Mouse (Mus musculus): ENCODE measurements around the gene Olfr1176. TPM values are rescaled to one million over a fixed set of nuclear protein-coding genes. Genes with fewer than 3 reads are reported as not detected.

Gene Olfr1176
- total RNA-seq (2017): 0.49 TPM in 1 of 2 replicates, not detected in the other

DNA sequence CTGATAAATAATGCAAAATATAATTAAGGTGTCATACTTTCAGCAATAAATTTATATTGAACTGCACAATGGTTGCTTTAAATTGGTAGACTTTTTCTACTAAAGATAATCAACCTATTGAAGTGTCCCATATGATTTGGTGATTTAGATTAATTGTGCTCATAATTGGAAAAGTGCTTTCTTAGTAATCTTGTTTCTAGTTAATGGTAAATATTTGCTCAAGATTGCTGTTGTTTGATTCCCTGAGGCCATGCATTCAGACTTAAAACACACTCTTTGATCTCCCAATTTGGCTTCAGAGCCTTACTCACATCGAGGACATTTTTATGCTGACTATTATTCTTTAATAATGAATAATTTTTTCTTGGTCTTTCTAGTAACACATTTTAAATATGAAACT lies at the start of gene Olfr1176:
Gene Olfr1176, plus strand, starts transcription at position 301 of the 400 bp plus-strand sequence.
- ATAC-seq (ENCODE audit: extremely low read depth, insufficient number of reproducible peaks, low FRiP score, poor library complexity, severe bottlenecking): no peak

DNA sequence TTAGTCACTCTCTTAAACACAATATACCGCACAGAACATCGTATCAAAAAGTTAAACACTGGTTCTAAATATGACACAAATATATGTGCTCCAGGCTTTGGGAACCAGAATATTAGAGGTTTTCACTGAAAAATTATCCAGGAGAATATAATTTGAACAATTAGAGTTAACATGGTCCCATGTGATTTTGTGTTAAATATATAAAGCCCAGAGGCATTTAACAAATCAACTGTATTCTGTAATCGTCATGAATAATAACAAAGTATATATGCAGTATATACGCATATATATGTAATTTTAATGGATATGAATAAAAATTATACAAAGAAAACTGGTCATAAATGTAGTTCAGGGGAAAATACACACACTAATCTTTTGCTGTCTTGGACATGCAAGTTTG lies 21.5 kb upstream of the Olfr1176 start, which contains the start of gene Olfr1174-ps:
Gene Olfr1174-ps, minus strand, starts transcription at position 101 of the 400 bp plus-strand sequence.
- no peak for ATAC-seq (ENCODE audit: extremely low read depth, insufficient number of reproducible peaks, low FRiP score, poor library complexity, severe bottlenecking)

DNA sequence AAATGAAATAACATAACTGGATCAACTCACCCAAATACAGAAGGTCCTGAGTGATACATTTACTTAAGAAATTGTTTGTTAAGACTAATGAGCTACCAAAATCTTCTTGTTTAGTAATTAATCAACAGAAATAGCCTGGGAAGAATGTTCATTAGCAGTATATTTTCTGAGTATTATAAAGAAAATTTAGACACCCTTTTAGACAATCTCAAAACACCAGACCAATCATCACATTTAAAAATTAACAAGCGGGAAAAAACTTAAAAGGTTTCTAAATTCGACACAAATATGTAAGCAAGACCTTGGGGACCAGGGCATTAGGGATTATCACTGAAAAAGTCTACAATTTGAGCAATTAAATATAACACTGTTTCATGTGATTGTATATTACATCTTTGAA lies 9.4 kb upstream of the Olfr1176 start, which contains the start of gene Olfr1175-ps:
Gene Olfr1175-ps, minus strand, starts transcription at position 101 of the 400 bp plus-strand sequence.
- no peak for ATAC-seq (ENCODE audit: extremely low read depth, insufficient number of reproducible peaks, low FRiP score, poor library complexity, severe bottlenecking)

DNA sequence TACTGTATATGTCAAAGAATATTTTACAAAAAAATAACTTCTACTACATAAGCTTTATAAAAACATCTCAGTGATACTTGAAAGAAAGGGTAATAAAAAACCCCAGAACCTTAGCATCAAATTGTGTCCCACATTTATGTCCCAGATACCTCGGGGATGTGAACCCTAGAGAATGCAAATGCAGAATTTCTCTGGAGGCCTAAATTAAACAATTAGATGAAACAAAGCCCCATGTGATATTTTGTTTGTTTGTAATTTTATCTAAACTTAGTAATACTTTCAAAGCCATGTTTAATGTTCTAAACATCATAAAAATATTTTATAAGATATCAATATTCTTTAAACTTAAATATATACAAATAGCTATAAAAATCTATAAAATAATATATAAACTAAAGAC lies 9.9 kb downstream of the Olfr1176 start, which contains the start of gene Olfr1177-ps:
Gene Olfr1177-ps, minus strand, starts transcription at position 101 of the 400 bp plus-strand sequence.
- no peak for ATAC-seq (ENCODE audit: extremely low read depth, insufficient number of reproducible peaks, low FRiP score, poor library complexity, severe bottlenecking)

DNA sequence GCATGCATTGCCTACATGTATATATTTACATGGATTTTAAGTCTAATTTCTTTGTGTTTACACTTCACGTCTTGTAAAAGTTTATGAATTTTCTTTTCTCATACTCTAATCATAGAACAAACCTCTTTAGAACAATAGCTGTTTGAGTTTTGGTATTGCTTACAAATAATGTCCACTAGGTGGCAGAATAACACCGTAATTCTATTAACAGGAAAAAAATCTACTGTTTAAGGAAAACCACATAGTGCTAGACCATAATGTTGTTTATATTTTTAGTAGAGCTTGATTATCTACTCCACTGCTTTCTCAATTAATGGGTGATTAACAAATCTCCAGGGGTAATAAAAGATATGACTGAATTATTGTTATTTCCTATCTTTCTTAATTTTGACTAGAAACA lies 19.8 kb downstream of the Olfr1176 start:
- no peak for ATAC-seq (ENCODE audit: extremely low read depth, insufficient number of reproducible peaks, low FRiP score, poor library complexity, severe bottlenecking)

DNA sequence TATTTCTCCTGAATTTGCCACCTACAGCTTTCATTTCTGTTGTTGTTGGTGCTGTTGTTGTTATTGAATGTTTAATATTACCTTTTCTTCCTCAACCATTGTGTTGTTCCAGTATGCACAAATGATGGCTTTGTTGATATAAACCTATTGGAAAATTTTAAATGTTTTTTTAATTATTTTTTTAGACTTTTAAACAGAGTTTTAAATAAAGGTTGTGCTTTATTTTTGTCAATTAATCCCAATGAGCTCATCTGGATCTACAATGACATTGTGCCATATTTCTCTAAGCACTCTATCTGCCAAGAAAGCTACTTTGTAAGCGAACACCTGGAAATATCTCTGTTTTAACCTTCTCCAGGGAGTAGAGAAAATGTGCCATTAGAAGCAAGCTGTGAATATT lies 50.2 kb downstream of the Olfr1176 start, which contains the start of gene Olfr1178:
Gene Olfr1178, plus strand, starts transcription at position 301 of the 400 bp plus-strand sequence.
- no peak for ATAC-seq (ENCODE audit: extremely low read depth, insufficient number of reproducible peaks, low FRiP score, poor library complexity, severe bottlenecking)

Other genes starting within 250 kb of the Olfr1176 start
- not detected in 2 replicates for gene Olfr1164, start 242.8 kb upstream of the Olfr1176 start, total RNA-seq (2017)
- gene Olfr1166, start 208.4 kb upstream of the Olfr1176 start, total RNA-seq (2017): not detected in 2 replicates
- not detected in 2 replicates for gene Olfr1167, start 181.5 kb upstream of the Olfr1176 start, total RNA-seq (2017)
- gene Olfr1168, start 154.8 kb upstream of the Olfr1176 start, total RNA-seq (2017): not detected in 2 replicates
- gene Olfr1170, start 108.4 kb upstream of the Olfr1176 start, total RNA-seq (2017): not detected in 2 replicates
- 0.35 TPM in 1 of 2 replicates, not detected in the other for gene Olfr1173, start 56.8 kb upstream of the Olfr1176 start, total RNA-seq (2017)
- not detected in 2 replicates for gene Olfr1174-ps, start 21.6 kb upstream of the Olfr1176 start, total RNA-seq (2017)
- gene Olfr1175-ps, start 9.5 kb upstream of the Olfr1176 start, total RNA-seq (2017): 0.12 TPM in 2 replicates
- gene Olfr1177-ps, start 9.8 kb downstream of the Olfr1176 start, total RNA-seq (2017): not detected in 2 replicates
- not detected in 2 replicates for gene Olfr1178, start 50.3 kb downstream of the Olfr1176 start, total RNA-seq (2017)
- not detected in 2 replicates for gene Olfr1179, start 69.7 kb downstream of the Olfr1176 start, total RNA-seq (2017)
- gene Olfr1180, start 82.4 kb downstream of the Olfr1176 start, total RNA-seq (2017): not detected in 2 replicates
- 0.12 TPM in 1 of 2 replicates, not detected in the other for gene Olfr1181, start 89.5 kb downstream of the Olfr1176 start, total RNA-seq (2017)
- not detected in 2 replicates for gene Gm13757, start 112.4 kb downstream of the Olfr1176 start, total RNA-seq (2017)
- gene Olfr1183, start 118.1 kb downstream of the Olfr1176 start, total RNA-seq (2017): 0.12 TPM in 1 of 2 replicates, not detected in the other
- gene Olfr1184, start 146.9 kb downstream of the Olfr1176 start, total RNA-seq (2017): not detected in 2 replicates
- not detected in 2 replicates for gene Olfr1185-ps1, start 156.6 kb downstream of the Olfr1176 start, total RNA-seq (2017)
- gene Olfr1186, start 181.8 kb downstream of the Olfr1176 start, total RNA-seq (2017): not detected in 2 replicates
- gene Olfr1188, start 220.2 kb downstream of the Olfr1176 start, total RNA-seq (2017): not detected in 2 replicates
- not detected in 2 replicates for gene Olfr1189, start 249.7 kb downstream of the Olfr1176 start, total RNA-seq (2017)